22 mouse cellular contexts compared by ENCODE assay signal in genomic region chr5:35898994-35899393, GRCm38 (mm10). TPM values are rescaled to one million over a fixed set of nuclear protein-coding genes. Genes with fewer than 3 reads are reported as not detected.
DNase-seq lines count a peak whose midpoint lies in the region; ATAC-seq and TF ChIP-seq lines count a peak whose summit lies in the region.
"Had no signal": no experiment of that assay in that cellular context is flagged by ENCODE, and none has a peak within 500 bp of the region (broad histone marks: within the 10 kb centered on the region; RNA-seq: fewer than 3 reads in every experiment).

No protein-coding gene starts in this region.

- no peak for ATAC-seq in heart, embryonic 12.5 days (ENCODE audit: insufficient number of reproducible peaks, low FRiP score)
- no peak for ATAC-seq in kidney, embryonic 16.5 days (ENCODE audit: low FRiP score, low TSS enrichment)
- ATAC-seq in granulocyte monocyte progenitor cell, adult 5-6 weeks (replicated peaks; ENCODE audit: poor library complexity, severe bottlenecking), result peak; percentile 69
- 0 out of 2 replicates have a peak, but pooled peaks have one; percentile 16 for ATAC-seq in neutrophil, adult 5-6 weeks (ENCODE audit: extremely low read depth, insufficient number of reproducible peaks, low FRiP score, poor library complexity, severe bottlenecking)
- ATAC-seq: CD4-positive, CD25-positive, alpha-beta regulatory T cell, adult 4 months; forebrain, embryonic 14.5 days; intestine, embryonic 15.5 days had no signal

- no peaks in the 10 kb centered on the region for H3K9me3 ChIP-seq in heart, embryonic 12.5 days (replicated peaks)
- no peaks in the 10 kb centered on the region for H3K9me3 ChIP-seq in kidney, embryonic 16.5 days (ENCODE audit: low read length)
- H3K9me3 ChIP-seq: embryonic facial prominence, embryonic 13.5 days; G1E; hindbrain, embryonic 10.5 days; intestine, embryonic 15.5 days had no signal

- no peak for TF ChIP-seq CTCF in kidney, adult 2 months (conservative IDR thresholded peaks at IDR 0.05; ENCODE audit: insufficient read depth, insufficient read length, low read depth, low read length)

- no peak overlapping the region for H3K4me2 ChIP-seq in heart, embryonic 12.5 days
- H3K4me2 ChIP-seq in kidney, embryonic 16.5 days (replicated peaks; ENCODE audit: low read depth, low read length), result no peak overlapping the region
- H3K4me2 ChIP-seq: embryonic facial prominence, embryonic 13.5 days; heart, embryonic 11.5 days; hindbrain, embryonic 14.5 days; intestine, embryonic 15.5 days had no signal

- H3K27me3 ChIP-seq in heart, embryonic 12.5 days (replicated peaks), result no peaks in the 10 kb centered on the region
- H3K27me3 ChIP-seq in kidney, embryonic 16.5 days (ENCODE audit: insufficient read depth, low read length), result no peaks in the 10 kb centered on the region
- H3K27me3 ChIP-seq in kidney, adult 2 months (replicated peaks; ENCODE audit: control insufficient read depth, insufficient read depth, low read length), result no peaks in the 10 kb centered on the region
- H3K27me3 ChIP-seq: embryonic facial prominence, embryonic 13.5 days; intestine, embryonic 15.5 days had no signal

- no peak for TF ChIP-seq POLR2A in kidney, adult 2 months (IDR thresholded peaks at IDR 0.05; ENCODE audit: low read depth, low read length)

- 88% methylated on average over 3 of the region's 3 CpGs for WGBS in heart, embryonic 12.5 days
- WGBS in kidney, embryonic 16.5 days, result 82% methylated on average over 3 of the region's 3 CpGs
- 77% methylated on average over 3 of the region's 3 CpGs for WGBS in kidney, adult 2 months

- DNase-seq in heart, adult 9 months (ENCODE audit: low spot score in 2 of 2), result no peak
- no peak for DNase-seq in kidney, adult 2 months
- DNase-seq in thymus, postnatal 25 days, result no peak
- DNase-seq: adrenal gland, postnatal 10 days; cerebellum, adult 18-20 months; cerebellum, adult 9-11 months; cerebellum, postnatal 36 days; gastrocnemius, postnatal 10 days; heart, postnatal 10 days; kidney, adult 9 months had no signal

- H3K36me3 ChIP-seq in heart, embryonic 12.5 days, result peaks cover 12% of the 10 kb centered on the region; the same call in 1 of the 2 replicates
- H3K36me3 ChIP-seq in kidney, embryonic 16.5 days (ENCODE audit: insufficient read depth, low read length), result no peaks in the 10 kb centered on the region
- no peaks in the 10 kb centered on the region for H3K36me3 ChIP-seq in kidney, adult 2 months (ENCODE audit: control insufficient read depth, insufficient read depth, low read length)
- H3K36me3 ChIP-seq: G1E; hindbrain, embryonic 10.5 days; intestine, embryonic 15.5 days had no signal

- no peak overlapping the region for H3K4me3 ChIP-seq in heart, embryonic 12.5 days
- no peak overlapping the region for H3K4me3 ChIP-seq in kidney, embryonic 16.5 days (ENCODE audit: low read length)
- H3K4me3 ChIP-seq in kidney, adult 2 months (ENCODE audit: insufficient read depth, low read depth, low read length), result no peak overlapping the region
- H3K4me3 ChIP-seq: embryonic facial prominence, embryonic 13.5 days; hindbrain, embryonic 10.5 days; intestine, embryonic 15.5 days had no signal

- no peak overlapping the region for H3K9ac ChIP-seq in heart, embryonic 12.5 days
- H3K9ac ChIP-seq in kidney, embryonic 16.5 days (replicated peaks; ENCODE audit: low read length), result no peak overlapping the region
- H3K9ac ChIP-seq: embryonic facial prominence, embryonic 13.5 days; hindbrain, embryonic 14.5 days; intestine, embryonic 15.5 days had no signal

- H3K27ac ChIP-seq in heart, embryonic 12.5 days (ENCODE audit: poor library complexity, severe bottlenecking), result peak overlapping the region; percentile 89; the same call in 1 of the 2 replicates
- peak overlapping the region; percentile 45; the same call in 1 of the 2 replicates for H3K27ac ChIP-seq in kidney, embryonic 16.5 days (ENCODE audit: low read length)
- H3K27ac ChIP-seq in kidney, adult 2 months (ENCODE audit: insufficient read depth, low read depth, low read length), result no peak overlapping the region
- H3K27ac ChIP-seq: hindbrain, embryonic 10.5 days; hindbrain, embryonic 14.5 days had no signal

- peaks cover 80% of the 10 kb centered on the region for H3K4me1 ChIP-seq in heart, embryonic 12.5 days (replicated peaks)
- H3K4me1 ChIP-seq in kidney, embryonic 16.5 days (ENCODE audit: insufficient read depth, low read length), result peaks cover 73% of the 10 kb centered on the region
- peaks cover 21% of the 10 kb centered on the region; the same call in 1 of the 2 replicates for H3K4me1 ChIP-seq in kidney, adult 2 months (ENCODE audit: control insufficient read depth, insufficient read depth, low read length)

RNA-seq across cellular contexts. Expression of gene Afap1, which starts 5.9 kb away (rescaled TPM):
- polyA plus RNA-seq in heart, embryonic 12.5 days (2016; fragmentation: Nextera tagmentation; extraction: Ambion mirVana), result 30.5 and 33.1 TPM in 2 replicates
- polyA plus RNA-seq in kidney, embryonic 16.5 days (2015; fragmentation: Nextera tagmentation; extraction: Ambion mirVana), result 22.8 and 28.1 TPM in 2 replicates
- 17.2 and 19.7 TPM in 2 replicates for polyA plus RNA-seq in kidney, adult 2 months (2012; rRNA removed)
- total RNA-seq in granulocyte monocyte progenitor cell, adult 5-6 weeks (2014; fragmentation: Nextera tagmentation), result 23.7 and 36.0 TPM in 2 replicates
- total RNA-seq in granulocyte monocyte progenitor cell, adult 5-6 weeks (2017), result 17.9 and 20.4 TPM in 2 replicates
- total RNA-seq in neutrophil, adult 5-6 weeks (2017), result 3.8 and 4.2 TPM in 2 replicates
- polyA plus RNA-seq: G1E had no signal

Comparison
In these comparisons a context has a peak if more than half of its experiments do, and no peak if none do; other contexts are left out.
1. ATAC-seq: peak in granulocyte monocyte progenitor cell, adult 5-6 weeks (single experiment) and neutrophil, adult 5-6 weeks (single experiment); none in heart, embryonic 12.5 days (single experiment) and kidney, embryonic 16.5 days (single experiment).